Mouse (Mus musculus): ENCODE data around the gene Cep250.

Gene Cep250

GRCm38 (mm10) chr2:155973348-155973747 is 17.1 kb downstream of the Cep250 start:
- DNase-seq = no peak

GRCm38 (mm10) chr2:155974087-155974731 is 18.0 kb downstream of the Cep250 start:
- no peak for DNase-seq

GRCm38 (mm10) chr2:155979328-155979991 is 23.2 kb downstream of the Cep250 start:
- peak; percentile 15 for DNase-seq

GRCm38 (mm10) chr2:155985776-155986175 is 29.5 kb downstream of the Cep250 start:
- no peak for DNase-seq

GRCm38 (mm10) chr2:155987131-155987530 is 30.9 kb downstream of the Cep250 start:
- DNase-seq = no peak

GRCm38 (mm10) chr2:155989085-155989484 is 32.8 kb downstream of the Cep250 start:
- DNase-seq = no peak

GRCm38 (mm10) chr2:155991151-155991550 is 34.9 kb downstream of the Cep250 start:
- no peak for DNase-seq

- DNase-seq = peak; percentile 65
Observed at GRCm38 (mm10) chr2:155991863-155992321, 35.6 kb downstream of the Cep250 start.

- no peak for DNase-seq
Observed at GRCm38 (mm10) chr2:156005393-156005792, 49.1 kb downstream of the Cep250 start.

- DNase-seq = peak; percentile 99
Observed at GRCm38 (mm10) chr2:156007888-156008532, 51.8 kb downstream of the Cep250 start, which contains the start of the genes 6430550D23Rik and Ergic3. Gene 6430550D23Rik, minus strand, starts transcription at chr2:156007977. Gene Ergic3, plus strand, starts transcription at chr2:156008045.

GRCm38 (mm10) chr2:156018106-156018505 is 61.8 kb downstream of the Cep250 start:
- DNase-seq = no peak

GRCm38 (mm10) chr2:156021219-156021618 is 65.0 kb downstream of the Cep250 start:
- no peak for DNase-seq

GRCm38 (mm10) chr2:156021765-156022164 is 65.5 kb downstream of the Cep250 start:
- no peak for DNase-seq

GRCm38 (mm10) chr2:156025482-156025881 is 69.2 kb downstream of the Cep250 start:
- no peak for DNase-seq

- no peak for DNase-seq
Observed at GRCm38 (mm10) chr2:156039390-156039789, 83.1 kb downstream of the Cep250 start.

- no peak for DNase-seq
Observed at GRCm38 (mm10) chr2:156042903-156043302, 86.6 kb downstream of the Cep250 start.

GRCm38 (mm10) chr2:156047929-156048328 is 91.7 kb downstream of the Cep250 start:
- DNase-seq = peak; percentile 22
